Mouse (Mus musculus): ENCODE data around the gene Trf.

DNA sequence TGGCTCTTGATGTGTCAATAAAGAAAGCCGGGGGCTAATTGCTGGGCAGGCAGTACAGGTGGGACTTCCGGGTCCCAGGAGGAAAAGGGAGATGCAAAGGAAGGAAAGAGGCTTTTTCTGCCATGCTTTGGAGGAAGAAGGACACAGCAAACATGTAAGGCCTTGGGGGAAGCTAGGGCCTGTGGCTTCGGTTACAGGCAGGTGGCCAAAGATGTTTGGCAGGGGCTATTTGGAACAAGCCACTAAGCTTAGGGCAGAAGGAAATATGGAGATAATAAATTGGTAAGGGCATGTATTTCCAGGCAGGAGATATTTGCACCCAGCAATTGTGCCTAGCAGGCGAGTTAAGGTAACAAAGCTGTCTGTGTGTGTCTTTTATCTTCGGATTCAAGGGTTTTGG is 22.7 kb upstream of the Trf start:
- TF ChIP-seq POLR2A (IDR thresholded peaks at IDR 0.05; ENCODE audit: borderline replicate concordance, extremely low read depth, insufficient read depth, insufficient read length, poor library complexity, severe bottlenecking) (no peak), CTCF (IDR thresholded peaks at IDR 0.05; ENCODE audit: borderline replicate concordance, extremely low read depth, insufficient read depth, insufficient read length) (no peak)

Measured in brain, embryonic 14.5 days (tissue).